Mouse (Mus musculus): ENCODE data around the gene Sprr2k. TPM values are rescaled to one million over a fixed set of nuclear protein-coding genes. Genes with fewer than 3 reads are reported as not detected.

Gene Sprr2k
- not detected in 2 replicates for polyA plus RNA-seq (2014; fragmentation: Nextera tagmentation; extraction: Ambion mirVana)

DNA sequence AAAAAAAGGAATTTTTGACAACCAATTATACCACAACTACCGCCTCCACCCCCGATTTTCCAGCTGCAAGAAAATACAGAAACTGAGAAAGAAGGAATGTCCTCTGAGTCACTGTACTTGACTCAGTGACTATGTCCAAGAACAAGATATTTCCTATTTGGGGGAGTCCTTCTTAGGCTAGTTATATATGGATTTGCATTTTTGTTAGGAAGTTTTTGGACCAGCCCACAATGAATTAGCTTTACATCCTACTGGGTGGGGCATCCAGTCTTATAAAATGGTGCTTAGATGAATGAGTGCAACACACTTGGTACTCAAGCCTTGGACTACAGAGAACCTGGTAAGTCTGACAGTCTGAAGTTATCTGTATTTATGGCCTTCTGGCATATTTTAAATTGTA is at the start of gene Sprr2k:
Gene Sprr2k (plus strand): TSS at position 301 of the 400 bp plus-strand sequence.
- H3K27ac ChIP-seq (replicated peaks; ENCODE audit: low read depth, low read length): no peak within 1 kb of the TSS
- ATAC-seq (ENCODE audit: insufficient number of reproducible peaks, low FRiP score, low TSS enrichment, low read depth): no peak
- H3K4me1 ChIP-seq (ENCODE audit: control insufficient read depth, insufficient read depth, low read length): no peaks in the 10 kb centered on the region
- H3K9ac ChIP-seq (ENCODE audit: low read length): no peak within 1 kb of the TSS
- WGBS: 88% methylated on average over 2 of the region's 2 CpGs
- H3K36me3 ChIP-seq (ENCODE audit: control insufficient read depth, insufficient read depth, low read length): no peaks in the 10 kb centered on the region
- H3K9me3 ChIP-seq (ENCODE audit: control insufficient read depth, low read length): no peaks in the 10 kb centered on the region
- H3K27me3 ChIP-seq (ENCODE audit: control insufficient read depth, insufficient read depth, low read length): no peaks in the 10 kb centered on the region
- no peak for DNase-seq (ENCODE audit: low spot score)
- H3K4me3 ChIP-seq (ENCODE audit: low read depth, low read length): no peak within 1 kb of the TSS
- H3K4me2 ChIP-seq (ENCODE audit: low read depth, severe bottlenecking): no peak within 1 kb of the TSS

DNA sequence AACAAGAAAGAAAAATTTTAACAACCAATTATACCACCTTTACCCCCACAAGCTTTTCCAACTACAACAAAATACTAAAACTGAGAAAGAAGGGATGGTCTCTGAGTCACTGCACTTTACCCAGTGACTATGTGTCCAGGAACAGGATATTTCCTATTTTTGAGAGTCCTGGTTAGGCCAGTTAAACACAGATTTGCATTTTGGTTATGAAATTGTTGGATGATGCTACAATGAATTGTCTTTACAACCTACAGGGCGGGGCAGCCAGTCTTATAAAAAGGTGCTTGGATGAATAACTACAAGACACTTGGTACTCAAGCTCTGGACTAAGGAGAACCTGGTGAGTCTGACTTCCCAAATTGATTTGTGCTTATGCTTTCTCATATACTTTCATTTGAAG is 47.0 kb upstream of the Sprr2k start, which contains the start of gene Sprr2h:
Gene Sprr2h (plus strand): TSS at position 301 of the 400 bp plus-strand sequence.
- Histone ChIP-seq H3K4me1 (ENCODE audit: control insufficient read depth, insufficient read depth, low read length) (no peaks in the 10 kb centered on the region), H3K36me3 (ENCODE audit: control insufficient read depth, insufficient read depth, low read length) (no peaks in the 10 kb centered on the region), H3K27ac (replicated peaks; ENCODE audit: low read depth, low read length) (no peak within 1 kb of the TSS), H3K9me3 (ENCODE audit: control insufficient read depth, low read length) (no peaks in the 10 kb centered on the region), H3K27me3 (ENCODE audit: control insufficient read depth, insufficient read depth, low read length) (no peaks in the 10 kb centered on the region), H3K9ac (ENCODE audit: low read length) (no peak within 1 kb of the TSS), H3K4me3 (ENCODE audit: low read depth, low read length) (no peak within 1 kb of the TSS), H3K4me2 (ENCODE audit: low read depth, severe bottlenecking) (no peak within 1 kb of the TSS)
- no peak for ATAC-seq (ENCODE audit: insufficient number of reproducible peaks, low FRiP score, low TSS enrichment, low read depth)
- WGBS: 89% methylated on average over 1 of the region's 1 CpGs
- no peak for DNase-seq (ENCODE audit: low spot score)

DNA sequence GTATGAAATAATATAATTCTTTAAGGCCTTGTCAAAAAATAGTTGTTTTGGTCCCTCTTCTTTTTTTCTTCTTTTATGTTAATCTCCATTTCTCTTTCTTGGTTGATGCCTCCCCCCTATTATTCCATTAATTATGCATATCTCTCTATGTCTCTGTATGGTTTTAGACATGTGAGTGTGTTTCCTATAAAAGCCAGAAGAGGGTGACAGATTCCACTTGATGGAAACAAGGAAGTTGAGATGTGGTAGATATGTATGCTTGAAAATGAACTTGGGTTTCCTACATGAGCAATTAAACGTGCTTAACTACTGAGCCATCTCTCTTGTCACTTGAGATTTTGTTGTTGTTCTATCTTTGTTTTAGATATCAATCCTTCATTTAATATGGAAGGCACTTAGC is 38.1 kb upstream of the Sprr2k start:
- Histone ChIP-seq H3K4me3 (ENCODE audit: low read depth, low read length) (no peak overlapping the region), H3K27ac (replicated peaks; ENCODE audit: low read depth, low read length) (no peak overlapping the region), H3K4me1 (ENCODE audit: control insufficient read depth, insufficient read depth, low read length) (no peaks in the 10 kb centered on the region), H3K9ac (ENCODE audit: low read length) (no peak overlapping the region), H3K36me3 (ENCODE audit: control insufficient read depth, insufficient read depth, low read length) (no peaks in the 10 kb centered on the region), H3K9me3 (ENCODE audit: control insufficient read depth, low read length) (no peaks in the 10 kb centered on the region), H3K27me3 (ENCODE audit: control insufficient read depth, insufficient read depth, low read length) (no peaks in the 10 kb centered on the region), H3K4me2 (ENCODE audit: low read depth, severe bottlenecking) (no peak overlapping the region)
- ATAC-seq (ENCODE audit: insufficient number of reproducible peaks, low FRiP score, low TSS enrichment, low read depth): no peak
- DNase-seq (ENCODE audit: low spot score): no peak
- WGBS: 71% methylated on average over 1 of the region's 1 CpGs

DNA sequence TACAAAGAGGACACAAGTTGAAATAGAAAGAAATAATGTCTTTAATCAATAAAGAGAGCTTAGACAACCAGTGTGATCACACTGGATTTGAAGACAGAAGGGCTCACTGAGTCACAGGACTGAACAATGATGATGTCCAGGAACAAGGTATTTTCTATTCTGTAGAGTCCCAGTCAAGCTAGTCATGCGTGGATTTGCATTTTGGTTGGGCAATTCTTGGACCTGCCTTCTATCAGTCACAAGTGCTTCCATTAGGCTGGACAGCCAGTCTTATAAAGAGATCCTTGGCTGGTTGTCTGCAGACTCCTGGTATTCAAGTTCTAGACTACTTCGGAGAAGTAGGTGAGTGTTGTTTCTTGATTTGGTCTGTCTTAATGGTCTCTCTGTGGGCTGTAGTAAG is 24.7 kb upstream of the Sprr2k start, which contains the start of gene Sprr2i:
Gene Sprr2i (plus strand): TSS at position 301 of the 400 bp plus-strand sequence.
- Histone ChIP-seq H3K4me3 (ENCODE audit: low read depth, low read length) (no peak within 1 kb of the TSS), H3K36me3 (ENCODE audit: control insufficient read depth, insufficient read depth, low read length) (no peaks in the 10 kb centered on the region), H3K4me1 (ENCODE audit: control insufficient read depth, insufficient read depth, low read length) (no peaks in the 10 kb centered on the region), H3K27me3 (ENCODE audit: control insufficient read depth, insufficient read depth, low read length) (no peaks in the 10 kb centered on the region), H3K4me2 (ENCODE audit: low read depth, severe bottlenecking) (no peak within 1 kb of the TSS), H3K9me3 (ENCODE audit: control insufficient read depth, low read length) (no peaks in the 10 kb centered on the region), H3K9ac (ENCODE audit: low read length) (no peak within 1 kb of the TSS), H3K27ac (replicated peaks; ENCODE audit: low read depth, low read length) (no peak within 1 kb of the TSS)
- ATAC-seq (ENCODE audit: insufficient number of reproducible peaks, low FRiP score, low TSS enrichment, low read depth) (no peak), DNase-seq (ENCODE audit: low spot score) (no peak)
- WGBS: 93% methylated on average over 2 of the region's 2 CpGs

DNA sequence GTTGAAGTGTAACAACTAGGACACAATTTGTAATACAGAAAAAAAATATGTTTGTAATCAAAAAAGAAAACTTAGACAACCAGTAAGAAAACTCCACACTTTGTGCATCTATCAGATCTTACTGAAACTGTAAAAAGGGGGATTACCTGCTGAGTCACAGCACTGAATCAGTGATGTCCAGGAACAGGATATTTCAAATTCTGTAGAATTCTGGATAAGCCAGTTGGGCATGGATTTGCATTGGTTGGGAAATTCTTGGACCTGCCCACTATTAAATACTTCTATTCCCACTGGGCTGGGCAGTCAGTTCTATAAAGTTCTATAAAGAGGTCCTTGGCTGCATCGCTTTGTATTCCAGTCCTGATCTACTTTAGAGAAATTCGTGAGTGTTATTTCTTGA is 14.6 kb upstream of the Sprr2k start, which contains the start of gene Sprr2j-ps:
Gene Sprr2j-ps (plus strand): TSS at position 301 of the 400 bp plus-strand sequence.
- DNase-seq (ENCODE audit: low spot score) (no peak), ATAC-seq (ENCODE audit: insufficient number of reproducible peaks, low FRiP score, low TSS enrichment, low read depth) (no peak)
- H3K4me3 ChIP-seq (ENCODE audit: low read depth, low read length): no peak within 1 kb of the TSS
- H3K9ac ChIP-seq (ENCODE audit: low read length): no peak within 1 kb of the TSS
- H3K27ac ChIP-seq (replicated peaks; ENCODE audit: low read depth, low read length): no peak within 1 kb of the TSS
- no peaks in the 10 kb centered on the region for H3K9me3 ChIP-seq (ENCODE audit: control insufficient read depth, low read length)
- H3K4me2 ChIP-seq (ENCODE audit: low read depth, severe bottlenecking): no peak within 1 kb of the TSS
- no peaks in the 10 kb centered on the region for H3K27me3 ChIP-seq (ENCODE audit: control insufficient read depth, insufficient read depth, low read length)
- H3K36me3 ChIP-seq (ENCODE audit: control insufficient read depth, insufficient read depth, low read length): no peaks in the 10 kb centered on the region
- WGBS: 98% methylated on average over 2 of the region's 2 CpGs
- no peaks in the 10 kb centered on the region for H3K4me1 ChIP-seq (ENCODE audit: control insufficient read depth, insufficient read depth, low read length)

- no peaks in the 10 kb centered on the region for H3K9me3 ChIP-seq (ENCODE audit: control insufficient read depth, low read length)
- H3K36me3 ChIP-seq (ENCODE audit: control insufficient read depth, insufficient read depth, low read length): no peaks in the 10 kb centered on the region
- no peaks in the 10 kb centered on the region for H3K4me1 ChIP-seq (ENCODE audit: control insufficient read depth, insufficient read depth, low read length)
- H3K9ac ChIP-seq (ENCODE audit: low read length): no peak within 1 kb of the TSS
- H3K4me2 ChIP-seq (ENCODE audit: low read depth, severe bottlenecking): no peak within 1 kb of the TSS
- ATAC-seq (ENCODE audit: insufficient number of reproducible peaks, low FRiP score, low TSS enrichment, low read depth) (no peak), DNase-seq (ENCODE audit: low spot score) (no peak)
- H3K27ac ChIP-seq (replicated peaks; ENCODE audit: low read depth, low read length): no peak within 1 kb of the TSS
- no peak within 1 kb of the TSS for H3K4me3 ChIP-seq (ENCODE audit: low read depth, low read length)
- no peaks in the 10 kb centered on the region for H3K27me3 ChIP-seq (ENCODE audit: control insufficient read depth, insufficient read depth, low read length)
- WGBS: 91% methylated on average over 6 of the region's 6 CpGs
These were observed 3.1 kb upstream of the Sprr2k start, which contains the start of gene Gm9774 for GRCm38 (mm10) chr3:92429323-92429722. Gene Gm9774, minus strand, starts transcription at chr3:92429423.

- Histone ChIP-seq H3K27ac (replicated peaks; ENCODE audit: low read depth, low read length) (no peak within 1 kb of the TSS), H3K4me3 (ENCODE audit: low read depth, low read length) (no peak within 1 kb of the TSS), H3K4me2 (ENCODE audit: low read depth, severe bottlenecking) (no peak within 1 kb of the TSS), H3K9ac (ENCODE audit: low read length) (no peak within 1 kb of the TSS), H3K9me3 (ENCODE audit: control insufficient read depth, low read length) (no peaks in the 10 kb centered on the region), H3K4me1 (ENCODE audit: control insufficient read depth, insufficient read depth, low read length) (no peaks in the 10 kb centered on the region), H3K36me3 (ENCODE audit: control insufficient read depth, insufficient read depth, low read length) (no peaks in the 10 kb centered on the region), H3K27me3 (ENCODE audit: control insufficient read depth, insufficient read depth, low read length) (no peaks in the 10 kb centered on the region)
- no peak for DNase-seq (ENCODE audit: low spot score)
- no peak for ATAC-seq (ENCODE audit: insufficient number of reproducible peaks, low FRiP score, low TSS enrichment, low read depth)
- WGBS: 89% methylated on average over 3 of the region's 3 CpGs
These were observed 6.3 kb downstream of the Sprr2k start, which contains the start of gene Sprr1b for GRCm38 (mm10) chr3:92438689-92439088. Gene Sprr1b, minus strand, starts transcription at chr3:92438789.

- 84% methylated on average over 3 of the region's 3 CpGs for WGBS
- H3K4me3 ChIP-seq (ENCODE audit: low read depth, low read length): no peak overlapping the region
- no peak overlapping the region for H3K27ac ChIP-seq (replicated peaks; ENCODE audit: low read depth, low read length)
- H3K4me1 ChIP-seq (ENCODE audit: control insufficient read depth, insufficient read depth, low read length): no peaks in the 10 kb centered on the region
- no peaks in the 10 kb centered on the region for H3K9me3 ChIP-seq (ENCODE audit: control insufficient read depth, low read length)
- no peak overlapping the region for H3K4me2 ChIP-seq (ENCODE audit: low read depth, severe bottlenecking)
- no peak overlapping the region for H3K9ac ChIP-seq (ENCODE audit: low read length)
- no peaks in the 10 kb centered on the region for H3K36me3 ChIP-seq (ENCODE audit: control insufficient read depth, insufficient read depth, low read length)
- H3K27me3 ChIP-seq (ENCODE audit: control insufficient read depth, insufficient read depth, low read length): no peaks in the 10 kb centered on the region
- ATAC-seq (ENCODE audit: insufficient number of reproducible peaks, low FRiP score, low TSS enrichment, low read depth) (no peak), DNase-seq (ENCODE audit: low spot score) (no peak)
These were observed 7.8 kb downstream of the Sprr2k start for GRCm38 (mm10) chr3:92440177-92440576.

- ATAC-seq (ENCODE audit: insufficient number of reproducible peaks, low FRiP score, low TSS enrichment, low read depth): no peak
- Histone ChIP-seq H3K27ac (replicated peaks; ENCODE audit: low read depth, low read length) (no peak overlapping the region), H3K4me2 (ENCODE audit: low read depth, severe bottlenecking) (no peak overlapping the region), H3K27me3 (ENCODE audit: control insufficient read depth, insufficient read depth, low read length) (no peaks in the 10 kb centered on the region), H3K4me1 (ENCODE audit: control insufficient read depth, insufficient read depth, low read length) (no peaks in the 10 kb centered on the region), H3K9ac (ENCODE audit: low read length) (no peak overlapping the region), H3K4me3 (ENCODE audit: low read depth, low read length) (no peak overlapping the region), H3K36me3 (ENCODE audit: control insufficient read depth, insufficient read depth, low read length) (no peaks in the 10 kb centered on the region), H3K9me3 (ENCODE audit: control insufficient read depth, low read length) (no peaks in the 10 kb centered on the region)
- WGBS: 88% methylated on average over 5 of the region's 5 CpGs
- no peak for DNase-seq (ENCODE audit: low spot score)
These were observed 22.8 kb downstream of the Sprr2k start for GRCm38 (mm10) chr3:92455151-92455550.
